Mouse (Mus musculus): ENCODE data around the gene Nelfb.

Gene Nelfb

GRCm38 (mm10) chr2:25175690-25176078, 35.6 kb downstream of the Nelfb start:
- no peak for DNase-seq (ENCODE audit: low read depth)

- no peak for DNase-seq (ENCODE audit: low read depth)
These were observed 36.2 kb downstream of the Nelfb start for GRCm38 (mm10) chr2:25174866-25175689.

- no peak for DNase-seq (ENCODE audit: low read depth)
These were observed 37.5 kb downstream of the Nelfb start for GRCm38 (mm10) chr2:25173821-25174220.

GRCm38 (mm10) chr2:25172629-25173028, 38.7 kb downstream of the Nelfb start:
- peak; percentile 95 for DNase-seq (ENCODE audit: low read depth)

GRCm38 (mm10) chr2:25171769-25172153, 39.5 kb downstream of the Nelfb start:
- DNase-seq (ENCODE audit: low read depth): no peak

GRCm38 (mm10) chr2:25171101-25171768, 40.1 kb downstream of the Nelfb start:
- DNase-seq (ENCODE audit: low read depth): no peak

GRCm38 (mm10) chr2:25170326-25171100, 40.8 kb downstream of the Nelfb start:
- DNase-seq (ENCODE audit: low read depth): no peak

- no peak for DNase-seq (ENCODE audit: low read depth)
These were observed 41.5 kb downstream of the Nelfb start for GRCm38 (mm10) chr2:25169778-25170177.

- DNase-seq (ENCODE audit: low read depth): no peak
These were observed 42.7 kb downstream of the Nelfb start for GRCm38 (mm10) chr2:25168665-25168978.

GRCm38 (mm10) chr2:25167919-25168664, 43.2 kb downstream of the Nelfb start:
- no peak for DNase-seq (ENCODE audit: low read depth)

- no peak for DNase-seq (ENCODE audit: low read depth)
These were observed 43.8 kb downstream of the Nelfb start for GRCm38 (mm10) chr2:25167481-25167880.

- no peak for DNase-seq (ENCODE audit: low read depth)
These were observed 53.6 kb downstream of the Nelfb start for GRCm38 (mm10) chr2:25157655-25158054.

- no peak for DNase-seq (ENCODE audit: low read depth)
These were observed 54.3 kb downstream of the Nelfb start for GRCm38 (mm10) chr2:25156990-25157389.

GRCm38 (mm10) chr2:25156177-25156576, 55.1 kb downstream of the Nelfb start:
- DNase-seq (ENCODE audit: low read depth): no peak

- no peak for DNase-seq (ENCODE audit: low read depth)
These were observed 59.9 kb downstream of the Nelfb start for GRCm38 (mm10) chr2:25151280-25151956.
